Mouse (Mus musculus): ENCODE results near the gene Hacl1.

Hacl1 gene

GRCm38 (mm10) chr14:31640890-31641505 is at the start of gene Hacl1, which contains the start of gene Btd:
Hacl1 (minus strand) TSS chr14:31641286.
Btd (plus strand) TSS chr14:31641028.
- DNase-seq (ENCODE audit: low spot score): peak; percentile 92

GRCm38 (mm10) chr14:31686231-31686630 is 45.1 kb upstream of the Hacl1 start:
- DNase-seq (ENCODE audit: low spot score): no peak

- DNase-seq (ENCODE audit: low spot score): no peak
These were observed 44.6 kb upstream of the Hacl1 start for GRCm38 (mm10) chr14:31685680-31686079.

- DNase-seq (ENCODE audit: low spot score): no peak
These were observed 43.4 kb upstream of the Hacl1 start for GRCm38 (mm10) chr14:31684343-31685040.

- DNase-seq (ENCODE audit: low spot score): no peak
These were observed 42.5 kb upstream of the Hacl1 start for GRCm38 (mm10) chr14:31683610-31684009.

GRCm38 (mm10) chr14:31681931-31682555 is 41.0 kb upstream of the Hacl1 start:
- no peak for DNase-seq (ENCODE audit: low spot score)

GRCm38 (mm10) chr14:31681291-31681690 is 40.2 kb upstream of the Hacl1 start:
- no peak for DNase-seq (ENCODE audit: low spot score)

- no peak for DNase-seq (ENCODE audit: low spot score)
These were observed 39.6 kb upstream of the Hacl1 start for GRCm38 (mm10) chr14:31680656-31681055.

- DNase-seq (ENCODE audit: low spot score): no peak
These were observed 30.7 kb upstream of the Hacl1 start for GRCm38 (mm10) chr14:31671635-31672320.

GRCm38 (mm10) chr14:31669642-31670490 is 28.8 kb upstream of the Hacl1 start:
- DNase-seq (ENCODE audit: low spot score): no peak

- no peak for DNase-seq (ENCODE audit: low spot score)
These were observed 28.1 kb upstream of the Hacl1 start for GRCm38 (mm10) chr14:31669161-31669611.

- no peak for DNase-seq (ENCODE audit: low spot score)
These were observed 27.2 kb upstream of the Hacl1 start for GRCm38 (mm10) chr14:31668326-31668725.

GRCm38 (mm10) chr14:31667741-31668140 is 26.7 kb upstream of the Hacl1 start:
- DNase-seq (ENCODE audit: low spot score): no peak

- no peak for DNase-seq (ENCODE audit: low spot score)
These were observed 26.0 kb upstream of the Hacl1 start for GRCm38 (mm10) chr14:31666931-31667705.

- DNase-seq (ENCODE audit: low spot score): no peak
These were observed 24.5 kb upstream of the Hacl1 start for GRCm38 (mm10) chr14:31665566-31665940.

- no peak for DNase-seq (ENCODE audit: low spot score)
These were observed 23.9 kb upstream of the Hacl1 start for GRCm38 (mm10) chr14:31664903-31665565.

GRCm38 (mm10) chr14:31664100-31664902 is 23.2 kb upstream of the Hacl1 start:
- no peak for DNase-seq (ENCODE audit: low spot score)

- DNase-seq (ENCODE audit: low spot score): no peak
These were observed 22.5 kb upstream of the Hacl1 start for GRCm38 (mm10) chr14:31663376-31664099.
